Mouse (Mus musculus): Measurements from ENCODE around the gene Cpn2.

The Cpn2 gene

DNA sequence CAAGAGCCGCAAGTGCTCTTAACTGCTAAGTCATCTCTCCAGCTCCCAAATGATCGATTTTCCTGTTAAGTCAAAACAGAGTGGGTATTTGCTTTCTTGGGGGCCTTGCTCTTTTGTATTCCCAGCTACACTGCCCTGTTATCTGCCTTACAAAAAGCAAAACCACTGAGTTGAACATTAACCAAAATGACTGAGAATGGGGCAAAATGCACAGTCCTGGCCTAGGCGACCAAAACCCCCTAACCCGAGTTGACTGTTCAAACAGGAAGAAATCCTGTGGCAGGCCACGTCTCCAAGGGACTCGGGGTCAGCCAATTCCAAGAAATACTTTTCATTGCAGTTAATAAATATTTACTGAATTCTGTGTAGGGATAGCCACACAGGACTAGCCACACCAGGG is 28.5 kb downstream of the Cpn2 start:
- no peak for DNase-seq (ENCODE audit: low read depth, low spot score)

DNA sequence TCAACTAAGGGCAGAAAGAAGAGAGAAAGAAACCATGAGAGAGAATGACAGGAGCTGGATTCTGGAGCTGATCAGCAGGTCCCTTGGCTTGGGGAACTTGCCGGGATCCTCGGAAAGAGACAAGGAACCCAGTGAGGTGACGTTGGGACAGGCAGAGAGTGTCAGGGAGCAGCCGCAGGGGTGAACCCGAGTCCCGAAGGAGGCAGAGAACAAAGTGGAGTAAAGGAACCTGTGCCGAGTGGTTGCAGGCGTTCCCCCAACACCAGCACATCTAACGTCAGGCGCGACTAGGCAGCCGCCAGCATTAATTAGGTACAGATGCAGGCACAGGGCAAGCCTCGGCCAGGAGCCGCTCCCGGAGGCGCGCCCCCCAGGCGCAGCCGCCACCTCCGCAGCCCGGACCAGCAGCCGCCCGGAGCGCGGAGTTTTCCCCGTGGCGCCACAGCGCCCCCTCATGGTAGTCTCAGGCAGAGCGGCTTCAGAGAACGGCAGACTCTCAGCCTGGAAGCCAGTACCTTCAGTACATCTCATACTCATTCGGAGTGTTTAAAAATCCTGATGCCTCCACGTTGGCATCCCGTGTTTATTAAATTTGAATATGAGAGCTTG is 31.1 kb downstream of the Cpn2 start:
- DNase-seq (ENCODE audit: low read depth, low spot score), result peak; percentile 82

DNA sequence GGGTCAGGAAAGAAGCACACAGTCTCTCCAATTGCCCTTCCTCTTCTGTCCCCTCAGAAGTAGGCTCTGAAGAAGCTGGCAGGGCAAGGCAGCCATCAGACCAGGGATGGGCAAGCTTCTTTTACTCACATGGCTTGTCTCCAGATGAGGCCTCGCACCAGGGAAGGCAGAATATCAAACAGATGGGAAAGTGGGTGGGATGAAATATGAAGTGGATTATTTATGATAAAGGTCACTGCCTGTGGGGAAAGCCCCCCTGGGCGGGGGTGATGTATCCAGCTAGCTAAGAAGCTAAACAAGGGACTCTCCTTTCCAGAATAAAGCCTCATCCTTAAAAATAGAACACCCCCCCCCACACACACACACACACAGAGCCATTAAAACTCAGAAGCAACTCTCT is 31.7 kb downstream of the Cpn2 start:
- DNase-seq (ENCODE audit: low read depth, low spot score), result no peak

DNA sequence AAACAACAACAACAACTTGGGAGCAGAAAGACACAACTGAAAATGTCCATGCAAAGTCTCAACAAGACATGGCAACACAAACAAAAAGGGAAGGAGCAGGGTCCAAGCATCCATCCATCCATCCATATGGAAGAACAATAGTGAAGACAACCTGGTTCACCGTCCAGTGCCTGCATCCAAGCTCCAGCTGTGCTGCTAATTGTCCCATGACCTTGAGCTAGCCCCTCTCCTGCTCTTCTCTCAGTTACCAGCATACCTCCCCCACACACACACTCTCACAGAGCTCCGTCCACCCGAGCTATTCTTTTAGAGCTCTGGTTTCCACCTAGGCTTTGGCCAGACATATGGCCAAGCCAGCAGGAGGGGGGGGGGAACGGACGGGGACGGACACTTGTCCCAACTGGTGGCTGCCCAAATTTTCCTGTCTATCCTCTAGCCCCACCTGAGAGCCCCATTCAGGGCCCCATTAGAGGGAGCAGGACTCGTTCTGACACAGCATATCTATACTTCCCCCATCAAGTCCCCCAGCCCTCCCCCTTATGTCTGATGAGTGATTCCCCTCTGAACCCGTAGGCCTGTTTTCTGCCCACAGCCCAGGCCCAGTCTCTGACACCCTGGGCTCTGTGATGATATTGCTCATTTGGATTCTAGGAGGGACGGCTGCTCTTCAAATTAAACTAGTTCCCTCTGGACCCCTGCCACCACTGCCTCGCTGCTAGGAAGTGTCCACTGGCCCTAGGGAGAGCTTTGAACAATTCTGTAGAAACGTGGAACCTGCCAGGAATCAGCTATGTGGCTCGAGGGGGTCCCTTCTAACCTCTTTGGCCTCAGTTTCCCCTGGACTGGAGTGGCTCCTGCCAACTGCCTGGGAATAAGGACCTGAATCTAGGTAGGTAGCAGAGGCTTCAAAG is 32.4 kb downstream of the Cpn2 start:
- DNase-seq (ENCODE audit: low read depth, low spot score), result no peak

DNA sequence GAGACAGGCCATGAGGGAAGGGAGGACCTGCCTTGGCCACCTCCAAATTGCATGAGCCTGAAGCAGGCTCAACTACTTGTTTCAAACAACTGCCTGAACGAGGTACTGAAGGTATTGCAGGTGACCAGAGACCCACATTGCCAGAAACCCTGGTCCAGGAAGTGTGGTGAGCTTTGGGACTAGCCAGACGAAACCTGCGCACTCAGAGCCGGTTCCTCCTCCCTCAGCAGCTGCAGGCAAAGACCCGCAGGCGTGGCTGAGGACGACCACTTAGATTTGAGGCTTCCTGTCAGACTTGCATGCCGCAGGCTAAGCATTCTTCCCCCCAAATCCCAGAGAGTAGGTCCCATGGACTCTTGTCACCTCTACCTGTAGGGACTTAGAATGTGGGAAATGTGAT is 33.2 kb downstream of the Cpn2 start:
- DNase-seq (ENCODE audit: low read depth, low spot score), result no peak

DNA sequence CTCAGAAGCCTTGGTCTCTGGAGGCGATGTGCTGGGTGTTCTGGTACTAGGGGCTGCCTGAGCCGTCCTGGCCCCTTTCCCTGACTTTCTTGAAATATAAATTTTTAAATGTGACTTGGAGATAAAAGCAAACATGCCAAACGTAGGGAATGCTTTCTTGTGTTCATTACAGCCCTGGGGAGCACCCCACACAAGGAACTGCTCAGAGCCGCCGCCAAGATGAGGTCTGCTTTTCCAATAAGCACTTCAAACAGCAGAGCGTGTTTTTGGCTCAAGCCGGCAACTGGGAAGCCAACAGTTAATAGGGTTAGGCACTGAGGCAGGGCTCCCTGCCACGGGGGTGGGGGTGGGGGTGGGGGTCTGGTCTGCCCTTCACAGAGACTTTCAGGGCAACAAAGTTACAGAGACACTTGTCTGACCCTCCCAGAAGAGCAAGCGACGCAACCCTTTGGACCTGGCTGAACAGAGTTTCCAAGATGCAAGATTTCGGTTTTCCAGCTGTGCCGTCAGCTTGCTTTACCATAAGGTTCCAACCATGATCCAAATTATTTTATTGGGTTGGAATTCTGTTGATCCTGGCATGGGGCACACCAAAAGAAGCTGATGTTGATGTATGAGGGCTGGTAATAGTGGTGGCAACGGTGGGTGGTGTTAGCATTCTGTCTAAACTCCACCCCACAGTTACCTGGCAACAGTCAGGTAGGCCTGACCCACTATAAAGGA is 35.3 kb downstream of the Cpn2 start:
- DNase-seq (ENCODE audit: low read depth, low spot score), result no peak

DNA sequence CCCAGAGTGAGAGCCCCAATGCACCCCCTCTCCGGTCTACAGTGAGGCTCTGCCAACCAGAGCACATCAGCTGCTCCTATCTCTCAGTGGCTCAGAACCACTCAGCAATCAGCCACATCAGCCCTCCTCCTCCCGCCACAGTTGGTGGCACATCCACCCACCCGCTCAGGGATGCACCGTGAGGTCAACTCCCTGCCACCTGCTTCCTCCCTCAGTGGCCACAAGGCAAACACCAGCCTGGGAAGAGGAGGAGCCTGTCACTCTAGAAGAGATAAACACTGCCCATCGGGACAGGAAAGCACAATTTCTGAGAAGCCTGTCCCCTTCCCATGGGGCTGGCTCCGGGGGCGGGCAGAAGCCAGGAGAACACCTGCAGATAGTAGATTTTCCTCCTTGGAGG is 39.9 kb downstream of the Cpn2 start:
- no peak for DNase-seq (ENCODE audit: low read depth, low spot score)

DNA sequence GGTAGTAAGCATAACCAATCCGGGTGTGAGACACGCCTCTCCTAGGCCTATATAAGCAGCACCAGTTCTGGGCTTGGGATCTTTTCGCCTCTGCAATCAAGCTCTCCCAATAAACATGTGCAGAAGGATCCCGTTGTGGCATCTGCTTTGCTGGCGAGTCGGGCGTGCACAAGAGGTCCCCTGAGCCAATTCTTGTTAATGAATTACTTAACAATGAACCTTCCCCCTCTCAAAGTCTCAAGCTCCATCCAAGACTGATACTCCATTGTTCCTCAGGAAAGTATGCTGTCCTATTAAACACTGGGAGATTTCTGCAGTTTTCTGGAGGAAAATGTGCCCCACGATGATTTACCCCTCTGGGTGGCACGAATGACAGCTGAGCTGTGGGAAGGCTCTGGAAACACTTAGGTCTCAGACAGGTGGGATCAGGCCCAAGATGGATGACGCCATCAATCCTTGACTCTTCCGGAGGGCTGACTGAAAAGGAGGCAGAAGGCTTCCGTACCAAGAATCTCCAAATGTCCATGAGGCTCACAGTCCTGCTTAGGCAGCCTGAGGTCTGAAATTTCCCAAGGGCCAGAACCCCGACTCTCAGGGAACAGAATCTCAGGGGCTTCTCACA is 46.0 kb downstream of the Cpn2 start:
- DNase-seq (ENCODE audit: low read depth, low spot score), result no peak

DNA sequence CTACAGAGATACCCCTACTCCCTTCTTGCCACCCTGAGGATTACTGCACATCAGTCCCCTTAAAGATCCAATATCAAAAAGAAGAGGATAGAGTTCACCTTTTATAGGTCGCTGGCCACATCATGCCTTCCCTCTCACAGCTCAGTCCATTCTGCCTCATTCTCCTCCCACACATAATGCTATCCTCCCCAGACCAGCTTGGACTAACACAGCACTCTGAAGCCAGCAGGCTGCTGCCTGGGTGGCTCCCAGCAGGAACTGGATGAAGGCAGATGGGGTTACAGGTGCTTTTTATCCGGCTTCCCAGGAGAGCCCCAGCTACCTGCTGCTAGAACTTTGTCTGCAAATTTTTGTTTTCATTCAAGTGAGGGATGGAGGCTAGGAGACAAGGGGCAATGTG is 51.5 kb downstream of the Cpn2 start:
- no peak for DNase-seq (ENCODE audit: low read depth, low spot score)

DNA sequence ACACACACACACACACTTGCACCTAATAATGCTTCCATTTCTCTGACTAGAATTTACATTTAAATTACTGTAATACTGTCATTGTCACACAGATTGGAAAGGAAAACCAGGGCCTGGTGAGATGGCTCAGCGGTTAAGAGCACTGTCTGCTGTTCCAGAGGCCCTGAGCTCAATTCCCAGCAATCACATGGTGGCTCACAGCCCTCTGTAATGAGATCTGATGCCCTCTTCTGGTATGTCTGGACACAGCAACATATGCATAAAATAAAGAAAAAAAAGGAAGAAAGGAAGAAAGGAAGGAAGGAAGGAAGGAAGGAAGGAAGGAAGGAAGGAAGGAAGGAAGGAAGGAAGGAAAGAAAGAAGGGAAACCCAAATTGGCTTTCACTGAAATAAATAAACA is 53.7 kb downstream of the Cpn2 start:
- DNase-seq (ENCODE audit: low read depth, low spot score), result no peak

DNA sequence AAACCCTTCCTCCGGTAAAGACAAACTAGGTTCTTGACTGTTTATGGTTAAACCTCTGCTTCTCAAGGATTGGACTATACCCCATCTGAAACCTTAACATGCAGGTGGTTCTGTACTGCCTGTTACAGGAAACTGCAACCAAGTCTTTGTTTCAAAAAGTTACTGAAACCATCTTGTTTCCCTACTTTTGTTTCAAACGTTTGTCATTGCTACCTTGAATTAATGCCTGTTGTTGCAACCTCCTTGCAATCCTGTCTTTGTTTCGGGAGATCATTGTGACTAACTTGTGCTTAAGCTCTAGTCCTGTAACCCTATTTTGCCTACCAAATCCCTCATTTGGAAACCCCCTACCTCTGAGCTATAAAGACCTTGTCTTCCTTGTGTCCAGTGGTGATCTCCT is 55.3 kb downstream of the Cpn2 start:
- no peak for DNase-seq (ENCODE audit: low read depth, low spot score)

DNA sequence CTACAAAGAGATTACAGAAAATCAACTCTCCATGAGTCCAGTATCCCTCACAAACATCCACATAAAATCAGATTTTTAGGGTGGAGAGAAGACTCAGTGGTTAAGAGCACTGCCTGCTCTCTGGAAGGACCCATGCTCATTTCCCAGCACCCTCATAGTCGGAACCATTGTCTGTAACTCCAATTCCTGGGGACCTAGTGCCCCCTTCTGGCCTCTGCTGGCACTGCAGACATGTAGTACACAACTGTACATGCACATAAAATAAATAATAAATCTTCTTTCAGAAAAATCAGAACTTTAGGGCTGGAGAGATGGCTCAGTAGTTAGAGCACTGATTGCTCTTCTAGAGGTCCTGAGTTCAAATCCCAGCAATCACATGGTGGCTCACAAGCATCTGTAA is 58.0 kb downstream of the Cpn2 start:
- no peak for DNase-seq (ENCODE audit: low read depth, low spot score)

DNA sequence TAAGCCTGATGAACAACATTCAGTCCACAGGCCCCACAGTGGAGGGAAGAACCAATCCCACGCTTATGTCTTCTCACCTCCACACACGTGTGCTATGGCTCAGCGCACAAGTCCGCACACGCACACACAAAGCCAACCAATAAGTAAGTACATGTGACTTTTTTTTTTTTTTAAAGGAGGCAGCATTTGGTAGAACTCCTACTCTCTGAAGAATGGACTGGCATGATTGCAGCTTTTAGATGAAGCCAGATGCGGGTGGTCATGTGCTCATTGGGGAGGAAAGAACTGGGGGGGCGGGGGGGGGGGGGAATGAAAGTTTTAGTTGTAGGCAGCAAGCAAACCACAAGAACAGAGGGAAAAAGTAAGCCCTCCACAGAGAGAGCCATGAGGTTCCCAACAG is 59.3 kb downstream of the Cpn2 start:
- no peak for DNase-seq (ENCODE audit: low read depth, low spot score)

DNA sequence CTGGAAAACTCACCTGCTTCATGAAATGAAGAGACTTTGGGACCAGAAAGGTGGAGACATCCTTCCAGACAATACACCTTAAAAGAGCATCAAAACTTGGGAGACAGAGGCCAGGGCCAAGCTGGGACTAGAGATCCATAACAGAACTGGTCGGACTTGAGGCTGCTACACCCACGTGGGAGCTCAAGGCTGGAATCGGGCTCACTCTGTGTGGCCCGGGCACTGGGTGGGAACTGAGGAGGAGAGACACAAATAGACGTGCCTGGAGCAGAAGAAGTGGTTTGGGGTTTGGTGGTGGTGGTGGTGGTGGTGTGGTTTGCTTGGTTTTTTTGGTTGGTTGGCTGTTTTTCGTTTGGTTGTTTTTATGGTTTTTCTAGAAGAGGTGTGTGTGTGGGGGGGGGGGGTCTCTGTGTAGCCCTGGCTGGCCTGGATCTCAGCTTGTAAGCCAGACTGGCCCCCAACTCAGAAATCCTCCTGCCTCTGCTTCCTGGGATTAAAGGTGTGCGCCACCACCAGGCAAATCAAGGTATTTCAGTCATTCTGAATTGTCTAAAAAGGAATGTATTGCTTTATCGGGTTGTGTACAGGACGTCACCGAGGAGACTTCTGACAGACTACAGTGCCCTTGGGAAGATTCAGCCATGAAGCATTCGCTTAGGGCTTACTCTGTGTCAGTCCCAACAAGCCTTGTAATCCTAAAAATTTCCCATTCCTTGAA is 60.0 kb downstream of the Cpn2 start:
- DNase-seq (ENCODE audit: low read depth, low spot score), result no peak

Measured in embryo, embryonic 11.5 days (tissue).